Mouse (Mus musculus) cerebellum, adult 9-10 months (tissue): ENCODE results near the gene Tpm3.

Source experiments
- DNase-seq: peaks from one replicate; pipeline ENCODE4 v3.0.0; 2022

Gene Tpm3

DNA sequence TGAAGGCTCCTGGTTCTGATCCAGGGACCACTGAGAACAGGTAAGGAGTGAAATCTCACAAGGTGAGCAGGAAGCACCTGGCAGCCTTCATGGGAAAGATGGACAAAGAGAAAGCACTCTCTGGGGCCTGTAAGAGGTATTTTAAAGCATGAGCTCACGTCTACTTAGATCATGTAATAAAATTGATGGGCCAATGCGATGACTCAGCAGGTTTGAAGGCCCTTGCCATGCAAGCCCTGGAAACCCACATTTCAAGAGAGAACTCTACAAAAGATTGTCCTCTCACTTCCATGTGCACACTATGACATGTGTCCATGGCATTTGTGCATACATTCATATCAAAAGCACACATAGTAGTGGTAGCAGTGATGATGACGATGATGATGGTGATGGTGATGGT, 67.5 kb downstream of the Tpm3 start:
- no peak for DNase-seq

DNA sequence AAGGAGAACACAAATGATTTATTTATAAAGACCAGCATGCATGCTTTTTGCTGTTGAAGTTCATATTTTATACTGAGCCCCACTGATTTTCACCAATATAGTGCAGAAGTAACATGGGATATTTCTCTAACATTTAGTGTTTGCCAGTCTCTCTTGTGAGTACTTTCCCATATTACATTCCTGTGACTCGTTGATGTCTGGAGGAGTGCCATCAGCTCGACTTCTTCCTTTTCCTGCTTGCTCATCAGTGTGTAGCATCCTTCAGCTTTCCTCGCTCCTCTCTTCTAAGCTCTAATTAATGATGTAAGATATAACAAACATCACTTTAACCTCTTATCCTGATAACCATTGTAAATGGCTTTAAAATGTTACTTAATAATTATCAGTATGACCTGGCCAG, 73.0 kb downstream of the Tpm3 start:
- DNase-seq = no peak

DNA sequence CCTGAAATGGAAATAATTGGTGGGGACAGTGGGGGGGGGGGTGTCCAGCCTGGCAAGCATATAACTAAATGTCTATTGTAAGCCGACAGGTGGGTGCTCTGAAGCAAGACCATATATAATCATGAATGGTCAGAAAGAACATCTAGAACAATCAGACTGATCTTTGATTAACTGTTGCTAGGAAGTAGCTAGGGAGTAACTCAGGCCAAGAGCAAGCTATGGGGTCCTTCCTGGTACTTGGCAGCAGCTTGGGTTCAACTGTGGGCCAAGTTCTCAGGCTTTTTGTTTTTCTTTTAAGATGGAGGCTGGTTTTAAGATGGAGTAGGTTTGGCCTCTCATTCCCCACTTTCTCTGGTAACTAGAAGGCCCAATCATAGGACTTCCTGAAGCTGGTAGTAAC, 74.2 kb downstream of the Tpm3 start:
- DNase-seq = no peak
